Mouse (Mus musculus): ENCODE data around the gene Pla2g5. TPM values are rescaled to one million over a fixed set of nuclear protein-coding genes. Genes with fewer than 3 reads are reported as not detected.

Gene Pla2g5
- total and polyA plus RNA-seq, 3 experiments, result 14.7 to 32.7 (median 16.4) TPM

- Histone ChIP-seq H3K27me3 (ENCODE audit: insufficient read depth, low read length) (no peaks in the 10 kb centered on the region), H3K4me1 (ENCODE audit: insufficient read depth, low read depth, low read length) (peaks cover 3% of the 10 kb centered on the region; the same call in 1 of the 2 replicates), H3K36me3 (replicated peaks) (peaks cover 25% of the 10 kb centered on the region), H3K9me3 (replicated peaks) (peaks cover 33% of the 10 kb centered on the region), H3K4me3 (ENCODE audit: low read depth, low read length) (no peak overlapping the region)
- no peak for ATAC-seq (ENCODE audit: extremely low read depth, insufficient number of reproducible peaks, low FRiP score, poor library complexity, severe bottlenecking)
- TF ChIP-seq GATA2 (IDR thresholded peaks at IDR 0.05; ENCODE audit: borderline replicate concordance, low read depth, low read length), result no peak
- TF ChIP-seq GATA1 (IDR thresholded peaks at IDR 0.05; ENCODE audit: borderline replicate concordance, low read length), result no peak
- no peak for TF ChIP-seq POLR2AphosphoS5 (IDR thresholded peaks at IDR 0.05; ENCODE audit: insufficient replicate concordance, low read depth, low read length)
- no peak for TF ChIP-seq CTCF (IDR thresholded peaks at IDR 0.05; ENCODE audit: low read depth, low read length)
- TF ChIP-seq TAL1 (conservative IDR thresholded peaks at IDR 0.05; ENCODE audit: low read depth, low read length), result no peak
- DNase-seq (ENCODE audit: low spot score), result no peak
Observed at GRCm38 (mm10) chr4:138800134-138800744, 63.0 kb downstream of the Pla2g5 start.

DNA sequence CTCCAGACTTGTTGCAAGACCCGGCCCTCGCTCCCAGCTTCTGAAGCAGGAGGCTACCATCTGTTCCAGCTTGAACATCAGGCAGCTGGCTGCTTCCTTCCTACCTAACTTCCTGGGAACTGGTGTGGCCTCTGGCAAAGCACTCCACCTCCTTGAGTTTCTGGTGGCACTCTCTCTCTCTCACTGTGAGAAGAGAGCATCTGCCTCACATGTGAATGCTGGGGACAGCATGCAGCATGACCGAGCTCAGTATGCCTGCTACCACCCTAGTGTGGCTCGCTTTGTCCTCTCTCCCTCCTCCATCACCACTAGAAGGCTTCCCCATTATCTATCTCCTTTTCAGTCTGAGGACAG, 66.1 kb downstream of the Pla2g5 start:
- no peak for TF ChIP-seq CTCF (IDR thresholded peaks at IDR 0.05; ENCODE audit: low read depth, low read length)
- TF ChIP-seq TAL1 (conservative IDR thresholded peaks at IDR 0.05; ENCODE audit: low read depth, low read length), result no peak
- TF ChIP-seq GATA1 (IDR thresholded peaks at IDR 0.05; ENCODE audit: borderline replicate concordance, low read length), result no peak
- no peak for TF ChIP-seq GATA2 (IDR thresholded peaks at IDR 0.05; ENCODE audit: borderline replicate concordance, low read depth, low read length)
- TF ChIP-seq POLR2AphosphoS5 (IDR thresholded peaks at IDR 0.05; ENCODE audit: insufficient replicate concordance, low read depth, low read length), result no peak
- ATAC-seq (ENCODE audit: extremely low read depth, insufficient number of reproducible peaks, low FRiP score, poor library complexity, severe bottlenecking) (no peak; the same call in 1 of the 2 replicates), DNase-seq (ENCODE audit: low spot score) (no peak)
- Histone ChIP-seq H3K4me3 (ENCODE audit: low read depth, low read length) (no peak overlapping the region), H3K4me1 (ENCODE audit: insufficient read depth, low read depth, low read length) (peaks cover 3% of the 10 kb centered on the region; the same call in 1 of the 2 replicates), H3K27me3 (ENCODE audit: insufficient read depth, low read length) (no peaks in the 10 kb centered on the region), H3K36me3 (replicated peaks) (peaks cover 14% of the 10 kb centered on the region), H3K9me3 (replicated peaks) (peaks cover 34% of the 10 kb centered on the region)

GRCm38 (mm10) chr4:138796513-138797216, 66.6 kb downstream of the Pla2g5 start:
- no peak for ATAC-seq (ENCODE audit: extremely low read depth, insufficient number of reproducible peaks, low FRiP score, poor library complexity, severe bottlenecking)

GRCm38 (mm10) chr4:138794344-138794743, 68.9 kb downstream of the Pla2g5 start:
- DNase-seq (ENCODE audit: low spot score) (no peak), ATAC-seq (ENCODE audit: extremely low read depth, insufficient number of reproducible peaks, low FRiP score, poor library complexity, severe bottlenecking) (no peak)
- Histone ChIP-seq H3K27me3 (ENCODE audit: insufficient read depth, low read length) (no peaks in the 10 kb centered on the region), H3K4me1 (ENCODE audit: insufficient read depth, low read depth, low read length) (peaks cover 3% of the 10 kb centered on the region; the same call in 1 of the 2 replicates), H3K4me3 (ENCODE audit: low read depth, low read length) (no peak overlapping the region), H3K9me3 (replicated peaks) (peaks cover 40% of the 10 kb centered on the region), H3K36me3 (replicated peaks) (no peaks in the 10 kb centered on the region)
- TF ChIP-seq CTCF (IDR thresholded peaks at IDR 0.05; ENCODE audit: low read depth, low read length), result no peak
- no peak for TF ChIP-seq GATA2 (IDR thresholded peaks at IDR 0.05; ENCODE audit: borderline replicate concordance, low read depth, low read length)
- no peak for TF ChIP-seq TAL1 (conservative IDR thresholded peaks at IDR 0.05; ENCODE audit: low read depth, low read length)
- no peak for TF ChIP-seq GATA1 (IDR thresholded peaks at IDR 0.05; ENCODE audit: borderline replicate concordance, low read length)
- no peak for TF ChIP-seq POLR2AphosphoS5 (IDR thresholded peaks at IDR 0.05; ENCODE audit: insufficient replicate concordance, low read depth, low read length)

More at GRCm38 (mm10) chr4:138796513-138797216, 66.6 kb downstream of the Pla2g5 start:
- TF ChIP-seq CTCF (IDR thresholded peaks at IDR 0.05; ENCODE audit: low read depth, low read length) (no peak), GATA1 (IDR thresholded peaks at IDR 0.05; ENCODE audit: borderline replicate concordance, low read length) (no peak), GATA2 (IDR thresholded peaks at IDR 0.05; ENCODE audit: borderline replicate concordance, low read depth, low read length) (no peak), TAL1 (conservative IDR thresholded peaks at IDR 0.05; ENCODE audit: low read depth, low read length) (no peak), POLR2AphosphoS5 (IDR thresholded peaks at IDR 0.05; ENCODE audit: insufficient replicate concordance, low read depth, low read length) (no peak)
- Histone ChIP-seq H3K4me1 (ENCODE audit: insufficient read depth, low read depth, low read length) (peaks cover 3% of the 10 kb centered on the region; the same call in 1 of the 2 replicates), H3K36me3 (replicated peaks) (peaks cover 11% of the 10 kb centered on the region), H3K4me3 (ENCODE audit: low read depth, low read length) (no peak overlapping the region), H3K27me3 (ENCODE audit: insufficient read depth, low read length) (no peaks in the 10 kb centered on the region), H3K9me3 (replicated peaks) (peaks cover 39% of the 10 kb centered on the region)
- DNase-seq (ENCODE audit: low spot score), result no peak

- Histone ChIP-seq H3K36me3 (replicated peaks) (no peaks in the 10 kb centered on the region), H3K4me1 (ENCODE audit: insufficient read depth, low read depth, low read length) (peaks cover 3% of the 10 kb centered on the region; the same call in 1 of the 2 replicates), H3K4me3 (ENCODE audit: low read depth, low read length) (no peak overlapping the region), H3K27me3 (ENCODE audit: insufficient read depth, low read length) (no peaks in the 10 kb centered on the region), H3K9me3 (replicated peaks) (peaks cover 38% of the 10 kb centered on the region)
- ATAC-seq (ENCODE audit: extremely low read depth, insufficient number of reproducible peaks, low FRiP score, poor library complexity, severe bottlenecking) (no peak), DNase-seq (ENCODE audit: low spot score) (no peak)
- TF ChIP-seq GATA1 (IDR thresholded peaks at IDR 0.05; ENCODE audit: borderline replicate concordance, low read length) (no peak), TAL1 (conservative IDR thresholded peaks at IDR 0.05; ENCODE audit: low read depth, low read length) (no peak)
Observed at GRCm38 (mm10) chr4:138793276-138793675, 70.0 kb downstream of the Pla2g5 start.

DNA sequence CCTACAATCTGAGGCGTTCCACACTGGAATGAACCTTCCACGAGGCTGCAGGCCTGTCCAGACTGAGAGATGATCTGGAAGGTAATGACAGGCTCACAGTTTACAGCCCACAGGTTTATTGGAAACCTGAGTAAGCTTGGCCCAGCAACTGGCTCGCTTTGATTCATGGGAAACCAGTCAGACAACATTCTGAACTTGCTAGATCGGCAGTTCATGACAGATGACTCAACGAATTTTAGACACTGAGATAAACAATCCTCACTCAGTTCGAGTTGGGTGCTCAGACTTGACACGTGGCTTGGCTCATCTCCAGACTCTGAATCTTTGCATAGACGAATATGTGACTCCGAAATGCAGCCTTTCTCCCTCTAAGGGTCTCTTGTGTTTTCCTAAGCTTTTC, 70.7 kb downstream of the Pla2g5 start:
- no peak for TF ChIP-seq CTCF (IDR thresholded peaks at IDR 0.05; ENCODE audit: low read depth, low read length)
- TF ChIP-seq GATA2 (IDR thresholded peaks at IDR 0.05; ENCODE audit: borderline replicate concordance, low read depth, low read length), result no peak
- no peak for TF ChIP-seq GATA1 (IDR thresholded peaks at IDR 0.05; ENCODE audit: borderline replicate concordance, low read length)
- TF ChIP-seq TAL1 (conservative IDR thresholded peaks at IDR 0.05; ENCODE audit: low read depth, low read length), result no peak
- TF ChIP-seq POLR2AphosphoS5 (IDR thresholded peaks at IDR 0.05; ENCODE audit: insufficient replicate concordance, low read depth, low read length), result no peak
- H3K36me3 ChIP-seq (replicated peaks), result no peaks in the 10 kb centered on the region
- no peak overlapping the region for H3K4me3 ChIP-seq (ENCODE audit: low read depth, low read length)
- H3K27me3 ChIP-seq (ENCODE audit: insufficient read depth, low read length), result no peaks in the 10 kb centered on the region
- H3K9me3 ChIP-seq (replicated peaks), result peaks cover 38% of the 10 kb centered on the region
- no peak for DNase-seq (ENCODE audit: low spot score)
- no peak for ATAC-seq (ENCODE audit: extremely low read depth, insufficient number of reproducible peaks, low FRiP score, poor library complexity, severe bottlenecking)
- H3K4me1 ChIP-seq (ENCODE audit: insufficient read depth, low read depth, low read length), result peaks cover 3% of the 10 kb centered on the region; the same call in 1 of the 2 replicates

All from G1E (cell line).